Mouse (Mus musculus): ENCODE data around the gene Zfp968. TPM values are rescaled to one million over a fixed set of nuclear protein-coding genes. Genes with fewer than 3 reads are reported as not detected.
"Not testable (repeated sequence)": the region's sequence is repeated elsewhere in the genome, so short reads cannot be mapped to it uniquely, and the experiment has no call there.

The Zfp968 gene
- total RNA-seq (2014; fragmentation: Nextera tagmentation) (3.6 and 12.6 TPM in 2 replicates), total RNA-seq (2017) (8.2 and 10.3 TPM in 2 replicates)

- not testable (repeated sequence) for ATAC-seq (replicated peaks; ENCODE audit: low FRiP score, low TSS enrichment, poor library complexity, severe bottlenecking)
Measured at GRCm38 (mm10) chr2:175372136-175372535, at the start of gene Zfp968. Gene Zfp968 (plus strand): TSS chr2:175372436.

- ATAC-seq (replicated peaks; ENCODE audit: low FRiP score, low TSS enrichment, poor library complexity, severe bottlenecking) = not testable (repeated sequence)
Measured at GRCm38 (mm10) chr2:175338097-175338496, 34.1 kb upstream of the Zfp968 start, which contains the start of gene Gm4631. Gene Gm4631 (minus strand): TSS chr2:175338197.

Other genes starting within 250 kb of the Zfp968 start
- gene Gm14399, start 230.4 kb upstream of the Zfp968 start, total RNA-seq (2014; fragmentation: Nextera tagmentation) = 9.5 and 10.0 TPM in 2 replicates
- gene Gm14399, start 230.4 kb upstream of the Zfp968 start, total RNA-seq (2017) = 2.3 and 7.3 TPM in 2 replicates
- 0.94 and 1.5 TPM in 2 replicates for gene Gm14443, start 196.6 kb upstream of the Zfp968 start, total RNA-seq (2014; fragmentation: Nextera tagmentation)
- 0.72 and 1.3 TPM in 2 replicates for gene Gm14443, start 196.6 kb upstream of the Zfp968 start, total RNA-seq (2017)
- 16.4 and 28.5 TPM in 2 replicates for gene Gm14391, start 165.5 kb upstream of the Zfp968 start, total RNA-seq (2014; fragmentation: Nextera tagmentation)
- gene Gm14391, start 165.5 kb upstream of the Zfp968 start, total RNA-seq (2017) = 15.6 and 26.4 TPM in 2 replicates
- gene Gm14440, start 97.3 kb upstream of the Zfp968 start, total RNA-seq (2014; fragmentation: Nextera tagmentation) = 6.4 TPM in 1 of 2 replicates, not detected in the other
- gene Gm14440, start 97.3 kb upstream of the Zfp968 start, total RNA-seq (2017) = 0.19 TPM in 1 of 2 replicates, not detected in the other
- 32.0 and 38.3 TPM in 2 replicates for gene Gm4631, start 34.2 kb upstream of the Zfp968 start, total RNA-seq (2014; fragmentation: Nextera tagmentation)
- gene Gm4631, start 34.2 kb upstream of the Zfp968 start, total RNA-seq (2017) = 21.8 and 36.6 TPM in 2 replicates
- 8.2 and 17.7 TPM in 2 replicates for gene Gm4724, start 63.4 kb downstream of the Zfp968 start, total RNA-seq (2014; fragmentation: Nextera tagmentation)
- gene Gm4724, start 63.4 kb downstream of the Zfp968 start, total RNA-seq (2017) = 12.8 and 13.1 TPM in 2 replicates
- 5.0 and 6.5 TPM in 2 replicates for gene Zfp965, start 97.5 kb downstream of the Zfp968 start, total RNA-seq (2014; fragmentation: Nextera tagmentation)
- gene Zfp965, start 97.5 kb downstream of the Zfp968 start, total RNA-seq (2017) = 16.2 and 16.7 TPM in 2 replicates

Data from megakaryocyte-erythroid progenitor cell, adult 5-6 weeks (primary cell).